Mouse (Mus musculus): ENCODE measurements around the gene Hsd17b13. TPM values are rescaled to one million over a fixed set of nuclear protein-coding genes. Genes with fewer than 3 reads are reported as not detected.
"Not testable (repeated sequence)": the region's sequence is repeated elsewhere in the genome, so short reads cannot be mapped to it uniquely, and the experiment has no call there.

Gene Hsd17b13
- total RNA-seq, 4 experiments from 2014 or later = not detected

GRCm38 (mm10) chr5:103980705-103981560 is 3.7 kb upstream of the Hsd17b13 start:
- no peak for DNase-seq (ENCODE audit: low spot score)

GRCm38 (mm10) chr5:103977907-103978570 is 829 bp upstream of the Hsd17b13 start:
- DNase-seq (ENCODE audit: low spot score) = no peak

- DNase-seq (ENCODE audit: low spot score) = no peak
Measured at GRCm38 (mm10) chr5:103975736-103976135, 1.5 kb downstream of the Hsd17b13 start.

GRCm38 (mm10) chr5:103972801-103973200 is 4.4 kb downstream of the Hsd17b13 start:
- DNase-seq (ENCODE audit: low spot score) = no peak

- no peak for DNase-seq (ENCODE audit: low spot score)
Measured at GRCm38 (mm10) chr5:103972379-103972778, 4.8 kb downstream of the Hsd17b13 start.

- DNase-seq (ENCODE audit: low spot score) = no peak
Measured at GRCm38 (mm10) chr5:103971051-103971450, 6.2 kb downstream of the Hsd17b13 start.

GRCm38 (mm10) chr5:103962935-103963429 is 14.2 kb downstream of the Hsd17b13 start:
- DNase-seq (ENCODE audit: low spot score) = no peak

GRCm38 (mm10) chr5:103954638-103955037 is 22.6 kb downstream of the Hsd17b13 start:
- DNase-seq (ENCODE audit: low spot score) = no peak

GRCm38 (mm10) chr5:103953135-103954083 is 23.8 kb downstream of the Hsd17b13 start:
- DNase-seq (ENCODE audit: low spot score) = no peak

- not testable (repeated sequence) for DNase-seq (ENCODE audit: low spot score)
Measured at GRCm38 (mm10) chr5:103950138-103950537, 27.1 kb downstream of the Hsd17b13 start.

- DNase-seq (ENCODE audit: low spot score) = no peak
Measured at GRCm38 (mm10) chr5:103943183-103943582, 34.0 kb downstream of the Hsd17b13 start.

- no peak for DNase-seq (ENCODE audit: low spot score)
Measured at GRCm38 (mm10) chr5:103939856-103940255, 37.4 kb downstream of the Hsd17b13 start.

- no peak for DNase-seq (ENCODE audit: low spot score)
Measured at GRCm38 (mm10) chr5:103939350-103939652, 37.9 kb downstream of the Hsd17b13 start.

- DNase-seq (ENCODE audit: low spot score) = no peak
Measured at GRCm38 (mm10) chr5:103938547-103939349, 38.5 kb downstream of the Hsd17b13 start.

GRCm38 (mm10) chr5:103936906-103937589 is 40.2 kb downstream of the Hsd17b13 start:
- no peak for DNase-seq (ENCODE audit: low spot score)

GRCm38 (mm10) chr5:103931924-103932323 is 45.3 kb downstream of the Hsd17b13 start:
- DNase-seq (ENCODE audit: low spot score) = not testable (repeated sequence)

- DNase-seq (ENCODE audit: low spot score) = no peak
Measured at GRCm38 (mm10) chr5:103930511-103930910, 46.7 kb downstream of the Hsd17b13 start.

GRCm38 (mm10) chr5:103928196-103928550 is 49.0 kb downstream of the Hsd17b13 start:
- DNase-seq (ENCODE audit: low spot score) = no peak

GRCm38 (mm10) chr5:103927429-103928195 is 49.6 kb downstream of the Hsd17b13 start:
- peak; percentile 94 for DNase-seq (ENCODE audit: low spot score)

- no peak for DNase-seq (ENCODE audit: low spot score)
Measured at GRCm38 (mm10) chr5:103926398-103926797, 50.8 kb downstream of the Hsd17b13 start.

All from heart, adult 8-10 months (tissue).